Mouse (Mus musculus) G1E (cell line): ENCODE measurements around the gene Zfp385b. TPM values are rescaled to one million over a fixed set of nuclear protein-coding genes. Genes with fewer than 3 reads are reported as not detected.

Experiments
- ATAC-seq: 2 replicates; pipeline ENCODE4 v1.8.0; 2016; ENCODE audit warnings: mild to moderate bottlenecking; ENCODE audit not compliant: insufficient number of reproducible peaks, poor library complexity, low FRiP score, severe bottlenecking; ENCODE audit errors: extremely low read depth
- DNase-seq: peaks from one replicate; pipeline ENCODE4 v3.0.0; 2012; ENCODE audit warnings: low spot score
- H3K27me3 ChIP-seq: 2 replicates; pipeline ENCODE4 v1.6.1; 2012; ENCODE audit warnings: mild to moderate bottlenecking, low read length, inconsistent platforms; ENCODE audit not compliant: insufficient read depth
- H3K36me3 ChIP-seq: replicated peaks from 2 replicates; pipeline ENCODE3; 2012; ENCODE audit warnings: mild to moderate bottlenecking, inconsistent platforms
- H3K4me1 ChIP-seq: 2 replicates; pipeline ENCODE4 v1.6.1; 2012; ENCODE audit warnings: low read depth, low read length, inconsistent platforms, mixed read lengths; ENCODE audit not compliant: insufficient read depth
- H3K4me3 ChIP-seq: 2 replicates; pipeline ENCODE4 v1.5.1; 2012; ENCODE audit warnings: low read depth, mild to moderate bottlenecking, inconsistent platforms, low read length, moderate library complexity, mixed read lengths
- H3K9me3 ChIP-seq: replicated peaks from 2 replicates; pipeline ENCODE4 v1.6.1; 2012; ENCODE audit warnings: inconsistent platforms
- CTCF ChIP-seq: IDR thresholded peaks from 2 replicates; pipeline ENCODE4 v1.5.1; 2012; ENCODE audit warnings: low read depth, low read length, inconsistent platforms, mixed read lengths
- GATA1 ChIP-seq: IDR thresholded peaks from 2 replicates; pipeline ENCODE4 v1.6.1; 2012; ENCODE audit warnings: borderline replicate concordance, low read length, inconsistent platforms, mixed read lengths
- GATA2 ChIP-seq: IDR thresholded peaks from 2 replicates; pipeline ENCODE4 v1.6.1; 2012; ENCODE audit warnings: low read depth, low read length, inconsistent platforms, borderline replicate concordance
- POLR2AphosphoS5 ChIP-seq: IDR thresholded peaks from 2 replicates; pipeline ENCODE4 v1.6.1; 2012; ENCODE audit warnings: low read depth, low read length, inconsistent platforms; ENCODE audit not compliant: insufficient replicate concordance
- TAL1 ChIP-seq: conservative IDR thresholded peaks from 2 replicates; pipeline ENCODE4 v1.6.1; 2012; ENCODE audit warnings: low read depth, low read length, inconsistent platforms, mixed read lengths
- polyA plus RNA-seq: library from polyadenylated mRNA; stranded (reverse); fragments of >175 nt; gene quantifications from 2 replicates; pipeline ENCODE4 v1.2.3, GENCODE M21; 2012
- total RNA-seq, 2 experiments: library from RNA; stranded (forward) in 1 of 2; stranded (reverse) in 1 of 2; fragments of 200-1000 nt in 1 of 2; fragments of >200 nt in 1 of 2; fragmentation: Nextera tagmentation in 1 of 2; gene quantifications; 2 replicates each; pipeline ENCODE4 v1.2.3; 2014 to 2017

Gene Zfp385b
- total and polyA plus RNA-seq, 3 experiments, result 0.71 TPM; not detected in 2

DNA sequence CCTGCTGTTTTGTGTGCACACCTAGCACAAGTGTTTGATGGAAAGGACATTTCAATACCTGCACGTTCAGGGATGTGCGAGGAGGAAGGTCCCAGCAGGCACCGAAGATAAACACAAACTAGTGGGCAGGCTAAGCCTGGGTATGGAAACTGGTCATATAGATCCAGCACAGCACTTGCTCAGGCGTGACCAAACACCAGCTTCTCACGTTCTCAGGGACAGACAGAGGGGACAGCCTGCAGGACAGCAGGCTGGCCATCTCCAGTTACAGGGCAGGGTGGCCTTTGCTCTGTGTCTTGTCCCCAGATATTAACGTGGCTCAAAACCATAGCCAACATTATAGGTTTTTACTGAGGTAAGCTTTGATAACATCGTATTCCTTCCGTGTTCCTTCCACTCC, 128.3 kb downstream of the Zfp385b start:
- Histone ChIP-seq H3K27me3 (no peaks in the 10 kb centered on the region), H3K9me3 (peaks cover 34% of the 10 kb centered on the region), H3K4me1 (no peaks in the 10 kb centered on the region), H3K36me3 (no peaks in the 10 kb centered on the region), H3K4me3 (no peak overlapping the region)
- TF ChIP-seq GATA2 (no peak), POLR2AphosphoS5 (no peak), CTCF (no peak), GATA1 (no peak), TAL1 (no peak)
- ATAC-seq (no peak), DNase-seq (no peak)

DNA sequence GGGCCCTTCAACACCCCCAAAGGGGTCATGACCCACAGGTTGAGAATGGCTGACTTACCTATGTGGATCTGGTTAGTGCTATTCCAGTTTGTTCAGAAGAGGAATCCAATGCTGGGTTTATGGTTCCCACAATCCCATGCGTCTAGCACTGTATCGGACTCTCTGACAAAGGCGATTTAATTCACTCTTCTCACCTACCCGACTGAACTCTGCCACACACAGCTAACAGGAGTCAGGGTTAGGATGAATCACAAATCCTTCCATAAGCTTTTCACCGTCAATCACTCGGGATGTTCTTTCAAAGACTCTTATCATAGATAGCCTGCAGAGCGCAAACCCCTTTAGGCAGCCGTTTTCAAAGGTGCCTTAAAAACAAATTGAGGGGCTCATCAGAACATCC, 129.1 kb downstream of the Zfp385b start:
- Histone ChIP-seq H3K4me1 (no peaks in the 10 kb centered on the region), H3K27me3 (no peaks in the 10 kb centered on the region), H3K4me3 (no peak overlapping the region), H3K36me3 (no peaks in the 10 kb centered on the region), H3K9me3 (peaks cover 34% of the 10 kb centered on the region)
- DNase-seq (no peak), ATAC-seq (no peak)
- no peak for TF ChIP-seq CTCF
- no peak for TF ChIP-seq GATA2
- no peak for TF ChIP-seq POLR2AphosphoS5
- no peak for TF ChIP-seq GATA1
- no peak for TF ChIP-seq TAL1

DNA sequence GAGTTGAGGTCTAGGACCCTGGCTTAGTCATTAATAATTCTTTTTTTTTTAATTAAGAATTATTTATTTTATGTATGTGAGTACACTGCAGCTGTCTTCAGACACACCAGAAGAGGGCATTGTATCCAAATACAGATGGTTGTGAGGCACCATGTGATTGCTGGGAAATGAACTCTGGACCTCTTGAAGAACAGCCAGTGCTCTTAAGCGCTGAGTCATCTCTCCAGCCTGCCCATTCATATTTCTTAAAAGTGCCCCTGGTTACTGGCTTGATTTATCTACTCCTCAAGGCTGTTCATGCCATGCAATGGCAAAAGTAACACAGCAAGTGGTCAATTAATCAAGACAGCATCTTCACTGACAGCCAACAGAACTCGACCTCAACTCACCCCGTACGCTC, 130.8 kb downstream of the Zfp385b start:
- no peaks in the 10 kb centered on the region for H3K36me3 ChIP-seq
- DNase-seq (no peak), ATAC-seq (no peak)
- H3K4me1 ChIP-seq, result no peaks in the 10 kb centered on the region
- peaks cover 25% of the 10 kb centered on the region for H3K9me3 ChIP-seq
- TF ChIP-seq GATA1 (no peak), CTCF (no peak), TAL1 (no peak), POLR2AphosphoS5 (no peak), GATA2 (no peak)
- H3K27me3 ChIP-seq, result no peaks in the 10 kb centered on the region
- H3K4me3 ChIP-seq, result no peak overlapping the region

DNA sequence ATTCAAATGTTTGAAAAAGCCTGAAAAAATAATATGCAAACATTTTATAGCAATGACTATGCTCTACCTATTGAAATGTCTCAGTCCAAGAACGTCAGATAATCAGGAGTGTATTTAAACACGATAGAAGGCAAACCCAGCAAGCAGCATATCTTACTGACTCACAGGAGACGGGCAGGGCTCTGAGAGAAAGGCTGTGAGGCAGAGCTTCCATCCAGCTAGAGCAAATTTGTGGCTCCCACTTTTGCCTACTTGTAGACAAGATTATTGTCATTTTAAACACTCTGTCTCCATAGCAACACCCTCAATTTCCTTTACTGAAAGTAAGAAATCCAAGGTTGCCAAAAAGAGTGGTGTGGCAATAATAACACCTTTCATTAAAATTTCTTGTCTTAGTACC, 135.4 kb downstream of the Zfp385b start:
- no peaks in the 10 kb centered on the region for H3K27me3 ChIP-seq
- no peak for ATAC-seq
- no peak for DNase-seq
- H3K4me3 ChIP-seq, result no peak overlapping the region
- no peaks in the 10 kb centered on the region for H3K4me1 ChIP-seq
- H3K9me3 ChIP-seq, result peaks cover 25% of the 10 kb centered on the region
- no peaks in the 10 kb centered on the region for H3K36me3 ChIP-seq
- TF ChIP-seq GATA2 (no peak), TAL1 (no peak), GATA1 (no peak), CTCF (no peak), POLR2AphosphoS5 (no peak)

DNA sequence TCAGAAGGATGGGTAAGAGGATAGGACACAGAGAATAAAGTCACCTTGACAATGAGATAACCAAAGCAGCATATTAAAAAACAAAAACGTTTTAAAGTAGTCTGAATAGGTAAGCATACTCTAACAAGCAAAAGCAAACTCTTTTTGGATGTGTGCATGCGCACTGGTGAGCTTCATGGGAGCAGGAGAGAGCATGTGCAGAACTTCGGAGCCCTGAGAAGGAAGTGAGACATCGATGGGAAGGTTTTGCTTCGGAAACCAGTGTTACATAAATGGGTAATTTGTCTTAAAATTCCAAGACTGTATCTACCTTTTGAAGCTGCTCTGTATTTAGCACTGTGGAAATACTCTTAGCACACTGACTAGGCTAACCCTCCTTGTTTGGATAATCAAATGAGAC, 137.2 kb downstream of the Zfp385b start:
- no peak overlapping the region for H3K4me3 ChIP-seq
- H3K9me3 ChIP-seq, result peaks cover 22% of the 10 kb centered on the region
- no peaks in the 10 kb centered on the region for H3K27me3 ChIP-seq
- TF ChIP-seq GATA1, result no peak
- no peak for TF ChIP-seq POLR2AphosphoS5
- TF ChIP-seq CTCF, result no peak
- no peak for TF ChIP-seq TAL1
- no peak for TF ChIP-seq GATA2
- ATAC-seq, result no peak
- no peaks in the 10 kb centered on the region for H3K36me3 ChIP-seq
- no peak for DNase-seq
- no peaks in the 10 kb centered on the region for H3K4me1 ChIP-seq

DNA sequence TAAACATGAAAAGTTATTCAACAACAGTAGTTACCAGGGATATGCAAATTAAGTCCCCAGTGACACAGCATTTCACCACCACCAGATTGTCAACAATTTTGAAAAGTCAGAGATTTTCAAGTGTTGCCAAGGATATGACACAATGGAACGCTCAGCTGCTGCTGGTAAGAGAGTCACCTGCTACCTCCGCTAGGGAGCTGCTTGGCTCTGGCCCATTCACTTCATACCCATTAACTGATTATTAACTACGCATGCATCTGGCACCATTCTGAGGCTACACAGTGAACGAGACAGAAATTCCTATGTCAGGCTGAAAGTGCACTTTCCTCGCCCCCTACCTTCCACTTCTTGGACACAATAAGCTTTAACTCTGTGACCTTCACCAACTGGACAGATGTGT, 137.7 kb downstream of the Zfp385b start:
- no peaks in the 10 kb centered on the region for H3K27me3 ChIP-seq
- TF ChIP-seq GATA2 (no peak), POLR2AphosphoS5 (no peak), CTCF (no peak), TAL1 (no peak), GATA1 (no peak)
- ATAC-seq (no peak), DNase-seq (no peak)
- H3K36me3 ChIP-seq, result no peaks in the 10 kb centered on the region
- peaks cover 22% of the 10 kb centered on the region for H3K9me3 ChIP-seq
- no peak overlapping the region for H3K4me3 ChIP-seq
- H3K4me1 ChIP-seq, result no peaks in the 10 kb centered on the region
